Mouse (Mus musculus) limb, embryonic 11.5 days (tissue): ENCODE data around the gene Serpine1. TPM values are rescaled to one million over a fixed set of nuclear protein-coding genes. Genes with fewer than 3 reads are reported as not detected.
A peak's percentile ranks its signal among the peaks of the same experiment; 100 is the strongest.
"Not testable (repeated sequence)": the region's sequence is repeated elsewhere in the genome, so short reads cannot be mapped to it uniquely, and the experiment has no call there.

ENCODE experiments used
- ATAC-seq: fragments of 200-750 bp; cut with Nextera tagmentation; 2 replicates; pipeline ENCODE4 v1.8.0; 2017; ENCODE audit warnings: low read depth; ENCODE audit not compliant: insufficient number of reproducible peaks, low FRiP score, low TSS enrichment
- DNase-seq: peaks from one replicate; pipeline ENCODE4 v3.0.0-alpha.2; 2015; ENCODE audit warnings: low spot score
- H3K27ac ChIP-seq: fragments of 300-500 bp; sonication (generic); replicated peaks from 2 replicates; pipeline ENCODE4 v1.5.1; 2014; ENCODE audit warnings: low read depth, mild to moderate bottlenecking, low read length
- H3K27me3 ChIP-seq: fragments of 300-500 bp; sonication (generic); 2 replicates; pipeline ENCODE4 v1.6.1; 2014; ENCODE audit warnings: mild to moderate bottlenecking, low read length, mixed read lengths; ENCODE audit not compliant: control insufficient read depth, insufficient read depth
- H3K36me3 ChIP-seq: fragments of 300-500 bp; sonication (generic); 2 replicates; pipeline ENCODE4 v1.6.1; 2014; ENCODE audit warnings: mild to moderate bottlenecking, low read length, moderate library complexity, mixed read lengths; ENCODE audit not compliant: control insufficient read depth, insufficient read depth
- H3K4me1 ChIP-seq: fragments of 300-500 bp; sonication (generic); 2 replicates; pipeline ENCODE4 v1.6.1; 2014; ENCODE audit warnings: low read length, mixed read lengths; ENCODE audit not compliant: control insufficient read depth, insufficient read depth
- H3K4me2 ChIP-seq: fragments of 300-500 bp; sonication (generic); 2 replicates; pipeline ENCODE4 v1.6.1; 2014; ENCODE audit warnings: low read depth, mild to moderate bottlenecking, moderate library complexity; ENCODE audit not compliant: severe bottlenecking
- H3K4me3 ChIP-seq: fragments of 300-500 bp; sonication (generic); 2 replicates; pipeline ENCODE4 v1.5.1; 2014; ENCODE audit warnings: low read depth, low read length
- H3K9ac ChIP-seq: fragments of 300-500 bp; sonication (generic); 2 replicates; pipeline ENCODE4 v1.6.1; 2014; ENCODE audit warnings: mild to moderate bottlenecking, low read length
- H3K9me3 ChIP-seq: fragments of 300-500 bp; sonication (generic); 2 replicates; pipeline ENCODE4 v1.6.1; 2016; ENCODE audit warnings: low read length; ENCODE audit not compliant: control insufficient read depth
- WGBS: fragments of 180-500 bp; shearing (Covaris S2); extraction: QIAGEN DNeasy Blood & Tissue Kit; methylation state at CpG from one replicate; pipeline ENCODE4 v1.1.7; 2014; 5-methylcytosine and 5-hydroxymethylcytosine counted together
- polyA plus RNA-seq: library from polyadenylated mRNA; unstranded; fragments of >200 nt; fragmentation: Nextera tagmentation; extraction: Ambion mirVana; gene quantifications from 2 replicates; pipeline ENCODE4 v1.2.1, GENCODE M21; 2014

The Serpine1 gene
- 0.16 and 0.52 TPM in 2 replicates for polyA plus RNA-seq

DNA sequence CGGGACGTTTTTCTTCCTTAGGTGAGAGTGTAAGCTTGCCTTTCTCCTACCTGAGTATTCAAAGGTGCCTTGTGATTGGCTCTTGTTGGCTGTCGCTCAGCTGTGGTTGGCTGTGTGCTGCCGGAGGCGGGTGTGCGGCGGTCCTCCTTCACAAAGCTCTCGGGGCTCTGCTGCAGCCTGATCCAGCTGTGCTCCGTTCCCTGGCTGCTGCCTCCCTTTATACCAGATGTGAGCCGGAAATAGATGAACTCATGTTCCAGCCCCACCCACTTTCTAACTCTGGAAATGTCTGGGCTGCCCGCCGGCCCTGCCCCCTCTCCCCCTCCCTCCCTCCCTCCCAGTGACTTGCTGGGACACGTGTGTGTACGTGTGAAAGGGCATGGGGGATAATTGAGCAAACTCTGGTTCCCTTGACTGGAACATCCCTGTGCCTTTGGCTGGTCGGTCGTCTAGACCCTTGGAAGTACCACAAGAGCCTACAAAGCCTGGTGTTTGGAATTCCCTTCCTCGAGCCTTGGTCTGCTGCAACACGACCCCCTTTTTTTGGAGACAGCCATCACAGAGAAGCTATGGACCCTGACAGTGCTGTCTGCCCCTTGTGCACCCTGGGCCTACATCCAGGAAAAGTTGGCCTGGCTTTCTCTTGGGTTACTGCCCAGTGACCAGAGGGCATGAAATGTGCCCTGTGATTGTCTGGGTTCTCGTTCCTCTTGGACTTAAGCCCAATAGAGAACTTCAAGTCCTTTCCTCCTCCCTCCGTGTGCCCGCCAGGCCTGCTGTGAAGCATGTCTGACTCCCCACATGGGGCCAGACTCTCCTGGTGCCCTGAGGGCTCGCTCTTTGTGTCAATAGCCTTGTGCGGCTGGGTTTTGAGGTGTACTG lies at the start of gene Serpine1:
TSS of gene Serpine1 (minus strand) at position 190 of the 882 bp plus-strand sequence.
- Histone ChIP-seq H3K27ac (peak within 1 kb of the TSS; percentile 25; the same call in 1 of the 2 replicates), H3K4me1 (peaks cover 7% of the 10 kb centered on the region), H3K27me3 (no peaks in the 10 kb centered on the region), H3K36me3 (no peaks in the 10 kb centered on the region), H3K4me3 (0 out of 2 replicates have a peak within 1 kb of the TSS, but pooled peaks have one; percentile 17), H3K9ac (peak within 1 kb of the TSS; percentile 52), H3K9me3 (no peaks in the 10 kb centered on the region; the same call in 1 of the 2 replicates), H3K4me2 (peak within 1 kb of the TSS; percentile 54)
- peak; percentile 85 for DNase-seq
- WGBS = 23% methylated on average over 23 of the region's 23 CpGs
- peak; percentile 97 for ATAC-seq

DNA sequence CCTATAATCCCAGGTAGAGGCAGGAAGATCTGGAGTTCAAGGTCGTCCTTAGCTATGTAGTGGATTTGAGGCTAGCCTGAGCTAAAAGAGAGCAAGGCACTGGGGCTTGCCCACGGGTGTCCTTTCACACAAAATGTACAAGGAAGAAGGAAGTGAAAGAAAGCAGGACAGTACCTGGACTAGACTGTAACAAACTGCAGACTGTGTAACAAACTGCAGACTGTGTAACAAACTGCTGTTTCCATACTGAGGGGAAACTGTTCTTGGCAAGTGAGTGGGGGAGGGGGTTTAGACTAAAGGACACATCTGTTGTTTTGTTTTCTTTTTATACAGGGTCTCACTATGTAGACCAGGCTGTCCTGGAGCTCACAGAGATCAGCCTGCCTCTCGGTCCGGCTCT lies 49.2 kb upstream of the Serpine1 start:
- no peaks in the 10 kb centered on the region for H3K36me3 ChIP-seq
- H3K4me3 ChIP-seq = no peak overlapping the region
- H3K9ac ChIP-seq = no peak overlapping the region
- 78% methylated on average over 4 of the region's 4 CpGs for WGBS
- H3K4me2 ChIP-seq = no peak overlapping the region
- ATAC-seq = no peak
- H3K4me1 ChIP-seq = peaks cover 3% of the 10 kb centered on the region; the same call in 1 of the 2 replicates
- no peak overlapping the region for H3K27ac ChIP-seq
- H3K9me3 ChIP-seq = no peaks in the 10 kb centered on the region
- DNase-seq = no peak
- no peaks in the 10 kb centered on the region for H3K27me3 ChIP-seq

DNA sequence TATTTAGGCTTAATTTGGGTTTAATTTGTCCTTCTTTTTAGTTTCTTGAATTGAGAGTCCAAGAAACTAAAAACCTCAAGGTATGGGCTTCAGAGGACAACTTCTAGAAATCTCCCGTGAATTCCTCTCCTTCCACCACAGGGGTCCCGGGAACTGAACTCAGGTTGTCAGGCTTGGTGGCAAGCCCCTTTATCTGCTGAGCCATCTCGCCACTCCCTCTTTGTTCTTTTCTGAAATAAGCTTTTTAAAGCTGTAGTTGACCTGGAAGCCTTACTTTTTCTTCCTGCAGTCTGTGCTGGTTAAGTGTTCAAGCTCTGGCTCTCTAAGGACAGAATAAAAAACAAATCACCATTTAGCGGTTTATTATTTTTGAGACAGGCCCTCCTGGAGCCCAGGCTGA lies 46.8 kb upstream of the Serpine1 start:
- Histone ChIP-seq H3K4me3 (no peak overlapping the region), H3K27me3 (no peaks in the 10 kb centered on the region), H3K9ac (no peak overlapping the region), H3K4me1 (peaks cover 8% of the 10 kb centered on the region; the same call in 1 of the 2 replicates), H3K4me2 (no peak overlapping the region), H3K9me3 (no peaks in the 10 kb centered on the region), H3K36me3 (peaks cover 6% of the 10 kb centered on the region), H3K27ac (no peak overlapping the region)
- no peak for ATAC-seq
- no peak for DNase-seq
- 78% methylated on average over 4 of the region's 4 CpGs for whole genome bisulfite sequencing

- ATAC-seq = not testable (repeated sequence)
Observed at GRCm38 (mm10) chr5:137117994-137118393, 45.9 kb upstream of the Serpine1 start.

GRCm38 (mm10) chr5:137116987-137117386 lies 44.9 kb upstream of the Serpine1 start:
- H3K4me2 ChIP-seq = no peak overlapping the region
- H3K27me3 ChIP-seq = no peaks in the 10 kb centered on the region
- H3K27ac ChIP-seq = no peak overlapping the region
- H3K36me3 ChIP-seq = peaks cover 12% of the 10 kb centered on the region
- H3K9ac ChIP-seq = no peak overlapping the region
- ATAC-seq = no peak
- H3K4me1 ChIP-seq = peaks cover 6% of the 10 kb centered on the region; the same call in 1 of the 2 replicates
- H3K4me3 ChIP-seq = no peak overlapping the region
- DNase-seq = no peak
- no peaks in the 10 kb centered on the region for H3K9me3 ChIP-seq
- WGBS = 82% methylated on average over 2 of the region's 2 CpGs

More at GRCm38 (mm10) chr5:137117994-137118393, 45.9 kb upstream of the Serpine1 start:
- H3K36me3 ChIP-seq = peaks cover 12% of the 10 kb centered on the region
- H3K4me2 ChIP-seq, H3K9me3 ChIP-seq, H3K27ac ChIP-seq, H3K4me3 ChIP-seq, H3K27me3 ChIP-seq, H3K9ac ChIP-seq, H3K4me1 ChIP-seq, DNase-seq: not testable (repeated sequence)
- WGBS = 94% methylated on average over 3 of the region's 3 CpGs

GRCm38 (mm10) chr5:137115866-137116847 lies 44.1 kb upstream of the Serpine1 start, which contains the start of gene Trim56:
Trim56 (minus strand) TSS chr5:137116209.
- H3K4me2 ChIP-seq = peak within 1 kb of the TSS; percentile 47
- H3K27me3 ChIP-seq = no peaks in the 10 kb centered on the region
- H3K36me3 ChIP-seq = peaks cover 12% of the 10 kb centered on the region
- ATAC-seq (peak; percentile 63; the same call in 1 of the 2 replicates), DNase-seq (peak; percentile 75)
- H3K9me3 ChIP-seq = no peaks in the 10 kb centered on the region
- H3K4me3 ChIP-seq = peak within 1 kb of the TSS; percentile 49
- peak within 1 kb of the TSS; percentile 64 for H3K9ac ChIP-seq
- peaks cover 6% of the 10 kb centered on the region; the same call in 1 of the 2 replicates for H3K4me1 ChIP-seq
- 12% methylated on average over 29 of the region's 29 CpGs for WGBS
- no peak within 1 kb of the TSS for H3K27ac ChIP-seq

DNA sequence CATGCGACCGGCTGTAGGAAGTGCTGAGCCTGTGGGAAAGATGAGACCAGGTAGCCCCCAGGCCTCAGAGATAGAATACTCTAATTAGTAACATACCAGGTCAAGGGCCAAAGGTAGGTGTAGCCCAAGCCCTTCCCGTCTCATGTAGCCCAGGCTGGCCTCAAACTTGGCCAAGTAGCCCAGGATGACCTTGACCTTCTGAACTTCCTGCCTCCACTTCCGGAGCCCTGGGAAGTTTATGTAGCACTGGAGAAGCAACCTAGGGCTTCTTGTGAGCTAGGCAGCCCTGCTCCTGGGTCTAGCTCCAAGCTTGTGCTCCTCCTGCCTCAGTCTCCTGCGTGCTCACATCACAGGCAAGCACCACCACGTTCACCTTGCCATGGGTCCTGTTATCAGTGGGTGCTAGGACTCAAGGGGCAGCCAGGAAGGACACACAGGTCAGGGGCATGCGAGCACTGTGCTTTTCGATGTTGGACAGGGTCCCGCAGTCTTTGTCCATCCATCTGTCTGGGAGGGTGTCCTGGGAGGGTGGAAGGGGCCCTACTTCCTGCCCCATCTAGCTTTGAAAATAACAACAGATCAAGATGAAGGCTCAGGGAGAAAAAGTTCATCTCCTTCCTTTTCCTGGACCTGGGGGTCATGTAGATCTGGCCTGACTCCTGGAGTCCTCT lies 43.0 kb upstream of the Serpine1 start:
- Histone ChIP-seq H3K9ac (peak overlapping the region; percentile 28; the same call in 1 of the 2 replicates), H3K9me3 (no peaks in the 10 kb centered on the region), H3K27ac (no peak overlapping the region), H3K4me1 (peaks cover 6% of the 10 kb centered on the region; the same call in 1 of the 2 replicates), H3K27me3 (no peaks in the 10 kb centered on the region), H3K4me2 (peak overlapping the region; percentile 47), H3K4me3 (peak overlapping the region; percentile 49; the same call in 1 of the 2 replicates), H3K36me3 (peaks cover 12% of the 10 kb centered on the region)
- DNase-seq = no peak
- ATAC-seq = no peak
- WGBS = 84% methylated on average over 9 of the region's 9 CpGs
